Mouse (Mus musculus) ES-E14 (cell line): ENCODE data around the gene Lsm2. TPM values are rescaled to one million over a fixed set of nuclear protein-coding genes. Genes with fewer than 3 reads are reported as not detected.

Source experiments
- DNase-seq: peaks from one replicate; pipeline ENCODE4 v3.0.0-alpha.2; 2013; ENCODE audit warnings: low read depth, low spot score
- H3K27ac ChIP-seq: 2 replicates; pipeline ENCODE4 v1.5.1; 2012; ENCODE audit warnings: low read depth, mild to moderate bottlenecking, low read length, moderate library complexity, mixed read lengths; ENCODE audit not compliant: poor library complexity, insufficient read depth, severe bottlenecking
- H3K36me3 ChIP-seq: 2 replicates; pipeline ENCODE4 v1.6.1; 2012; ENCODE audit warnings: mild to moderate bottlenecking, low read length, moderate library complexity, mixed read lengths; ENCODE audit not compliant: control insufficient read depth, poor library complexity, insufficient read depth, severe bottlenecking
- H3K4me1 ChIP-seq, 2 experiments: fragments of 150-350 bp in 1 of 2; sonication (generic) in 1 of 2; 2 replicates each; pipeline ENCODE4 v1.6.1; 2012; ENCODE audit warnings: low read length in 2 of 2, mild to moderate bottlenecking in 1 of 2, mixed read lengths in 1 of 2; ENCODE audit not compliant: control insufficient read depth in 2 of 2, insufficient read depth in 2 of 2, poor library complexity in 1 of 2
- H3K4me3 ChIP-seq, 2 experiments: fragments of 150-350 bp in 1 of 2; sonication (generic) in 1 of 2; 2 replicates each; pipeline ENCODE4 v1.5.1; 2012; ENCODE audit warnings: low read length in 2 of 2, low read depth in 1 of 2, mild to moderate bottlenecking in 1 of 2, mixed read lengths in 1 of 2; ENCODE audit not compliant: insufficient read depth in 1 of 2, poor library complexity in 1 of 2, severe bottlenecking in 1 of 2
- H3K9ac ChIP-seq: 2 replicates; pipeline ENCODE4 v1.6.1; 2012; ENCODE audit warnings: low read depth, mild to moderate bottlenecking, low read length, mixed read lengths; ENCODE audit not compliant: poor library complexity, insufficient read depth, severe bottlenecking
- H3K9me3 ChIP-seq: fragments of 150-350 bp; sonication (generic); 2 replicates; pipeline ENCODE4 v1.6.1; 2012; ENCODE audit warnings: low read depth, mild to moderate bottlenecking, low read length; ENCODE audit not compliant: control insufficient read depth, insufficient read depth
- CHD2 ChIP-seq: IDR thresholded peaks from 2 replicates; pipeline ENCODE4 v1.6.1; 2014; ENCODE audit warnings: mild to moderate bottlenecking, low read depth, low read length, inconsistent platforms
- HCFC1 ChIP-seq: IDR thresholded peaks from 2 replicates; pipeline ENCODE4 v1.6.1; 2012; ENCODE audit warnings: low read length, inconsistent platforms, borderline replicate concordance; ENCODE audit not compliant: insufficient read depth
- MAFK ChIP-seq: IDR thresholded peaks from 2 replicates; pipeline ENCODE4 v1.6.1; 2014; ENCODE audit warnings: mild to moderate bottlenecking, low read depth, low read length, inconsistent platforms; ENCODE audit not compliant: insufficient read depth
- ZC3H11A ChIP-seq: IDR thresholded peaks from 2 replicates; pipeline ENCODE4 v1.6.1; 2012; ENCODE audit warnings: low read depth, mild to moderate bottlenecking, inconsistent platforms, low read length, borderline replicate concordance
- ZNF384 ChIP-seq: IDR thresholded peaks from 2 replicates; pipeline ENCODE4 v1.6.1; 2012; ENCODE audit warnings: low read depth, low read length, inconsistent platforms
- in situ Hi-C, 2 experiments: fragments of 600-800 bp; cut with MboI; formaldehyde crosslinking; loops; one replicate each; pipeline ENCODE4 v1.15.1; 2025; ENCODE audit warnings: low sequenced_read_pairs in 2 of 2, inconsistent platforms in 1 of 2; ENCODE audit not compliant: unreplicated experiment in 2 of 2
- total RNA-seq: library from RNA; depleted of rRNA; stranded (reverse); fragments of 300-350 nt; gene quantifications from 2 replicates; pipeline ENCODE4 v1.2.3, GENCODE M21; 2012

Lsm2 gene
- total RNA-seq, 1 experiment: 64.4 TPM

- Histone ChIP-seq H3K36me3 (peaks cover 79% of the 10 kb centered on the region), H3K27ac (no peak overlapping the region), H3K9ac (no peak overlapping the region), H3K9me3 (no peaks in the 10 kb centered on the region), H3K4me1 (peaks cover 0 to 8% of the 10 kb centered on the region in 2 experiments; a peak in 1 of 4 replicates), H3K4me3 (no peak overlapping the region)
- no peak for DNase-seq
- TF ChIP-seq ZNF384 (no peak), HCFC1 (no peak), CHD2 (no peak), MAFK (no peak), ZC3H11A (no peak)
- in situ Hi-C loops: loop anchor here in 1 of 2 experiments (25.0 kb wide), 1 partner anchor 99 kb away; the partner anchor contains the start of genes Csnk2b, Gpank1, Ly6g5b and Ly6g5c
Measured at GRCm38 (mm10) chr17:35013221-35013620, 31.6 kb downstream of the Lsm2 start.

GRCm38 (mm10) chr17:35015296-35015695 is 33.6 kb downstream of the Lsm2 start:
- no peak for DNase-seq
- H3K27ac ChIP-seq: no peak overlapping the region
- in situ Hi-C loops: loop anchor here in 1 of 2 experiments (25.0 kb wide), 1 partner anchor 97 kb away; the partner anchor contains the start of genes Csnk2b, Gpank1, Ly6g5b and Ly6g5c
- no peak for TF ChIP-seq ZC3H11A
- TF ChIP-seq MAFK: no peak
- no peak for TF ChIP-seq ZNF384
- TF ChIP-seq HCFC1: no peak
- no peak for TF ChIP-seq CHD2
- H3K4me3 ChIP-seq: no peak overlapping the region; a peak in 1 of 4 replicates
- no peaks in the 10 kb centered on the region for H3K9me3 ChIP-seq
- no peak overlapping the region for H3K9ac ChIP-seq
- peaks cover 64% of the 10 kb centered on the region for H3K36me3 ChIP-seq
- peaks cover 0 to 8% of the 10 kb centered on the region in 2 experiments; a peak in 1 of 4 replicates for H3K4me1 ChIP-seq

GRCm38 (mm10) chr17:35016376-35016775 is 34.7 kb downstream of the Lsm2 start, which contains the start of gene Vwa7:
Vwa7 (plus strand) TSS chr17:35016579.
- no peak for DNase-seq
- H3K36me3 ChIP-seq: peaks cover 53% of the 10 kb centered on the region
- H3K9ac ChIP-seq: no peak within 1 kb of the TSS
- H3K4me1 ChIP-seq: peaks cover 0 to 10% of the 10 kb centered on the region in 2 experiments; a peak in 1 of 4 replicates
- no peak within 1 kb of the TSS for H3K27ac ChIP-seq
- no peak for TF ChIP-seq ZNF384
- no peak for TF ChIP-seq CHD2
- no peak for TF ChIP-seq HCFC1
- no peak for TF ChIP-seq ZC3H11A
- TF ChIP-seq MAFK: no peak
- in situ Hi-C loops: loop anchor here in 1 of 2 experiments (25.0 kb wide), 1 partner anchor 96 kb away; the partner anchor contains the start of genes Csnk2b, Gpank1, Ly6g5b and Ly6g5c
- H3K9me3 ChIP-seq: no peaks in the 10 kb centered on the region
- H3K4me3 ChIP-seq: no peak within 1 kb of the TSS; a peak in 1 of 4 replicates

GRCm38 (mm10) chr17:35016791-35017705 is 35.4 kb downstream of the Lsm2 start:
- no peaks in the 10 kb centered on the region for H3K9me3 ChIP-seq
- peaks cover 47% of the 10 kb centered on the region for H3K36me3 ChIP-seq
- no peak overlapping the region for H3K4me3 ChIP-seq
- H3K9ac ChIP-seq: no peak overlapping the region
- TF ChIP-seq ZC3H11A: no peak
- TF ChIP-seq ZNF384: no peak
- TF ChIP-seq HCFC1: no peak
- no peak for TF ChIP-seq CHD2
- TF ChIP-seq MAFK: no peak
- in situ Hi-C loops: loop anchor here in 1 of 2 experiments (25.0 kb wide), 1 partner anchor 95 kb away; the partner anchor contains the start of genes Csnk2b, Gpank1, Ly6g5b and Ly6g5c
- peaks cover 2 to 14% of the 10 kb centered on the region in 2 experiments; a peak in 2 of 4 replicates for H3K4me1 ChIP-seq
- no peak overlapping the region for H3K27ac ChIP-seq
- no peak for DNase-seq
